In genomic region chr15:62709546-62709945, GRCm38 (mm10) we compare ENCODE assay signal across 10 mouse cellular contexts.
DNase-seq lines count a peak whose midpoint lies in the region; ATAC-seq and TF ChIP-seq lines count a peak whose summit lies in the region.
"Had no signal": no experiment of that assay in that cellular context is flagged by ENCODE, and none has a peak within 500 bp of the region (broad histone marks: within the 10 kb centered on the region; RNA-seq: fewer than 3 reads in every experiment).

No protein-coding gene starts in this region.

- H3K27me3 ChIP-seq in lung, postnatal 0 days (replicated peaks; ENCODE audit: insufficient read depth, low read length) = no peaks in the 10 kb centered on the region
- H3K27me3 ChIP-seq: embryonic facial prominence, embryonic 12.5 days; limb, embryonic 13.5 days had no signal

- 40% methylated on average over 2 of the region's 2 CpGs for WGBS in lung, postnatal 0 days

- intact Hi-C loops in heart, postnatal 10 days (cut with DNase I) = no loop called here

- no peak for TF ChIP-seq CTCF in lung, postnatal 0 days (IDR thresholded peaks at IDR 0.05)

- no peak for ATAC-seq in lung, postnatal 0 days

- H3K27ac ChIP-seq in lung, postnatal 0 days (ENCODE audit: low read length) = no peak overlapping the region
- H3K27ac ChIP-seq: embryonic facial prominence, embryonic 12.5 days; limb, embryonic 13.5 days had no signal

- no peak overlapping the region for H3K4me2 ChIP-seq in lung, postnatal 0 days (replicated peaks; ENCODE audit: low read depth, low read length)
- H3K4me2 ChIP-seq: embryonic facial prominence, embryonic 12.5 days; limb, embryonic 13.5 days had no signal

- no peak overlapping the region for H3K4me3 ChIP-seq in lung, postnatal 0 days (ENCODE audit: low read depth, low read length)
- H3K4me3 ChIP-seq: embryonic facial prominence, embryonic 12.5 days; limb, embryonic 13.5 days had no signal

- H3K36me3 ChIP-seq in lung, postnatal 0 days (ENCODE audit: insufficient read depth, low read length) = no peaks in the 10 kb centered on the region
- H3K36me3 ChIP-seq: embryonic facial prominence, embryonic 12.5 days; limb, embryonic 13.5 days had no signal

- no peak for TF ChIP-seq EP300 in lung, postnatal 0 days (IDR thresholded peaks at IDR 0.05)

- no peaks in the 10 kb centered on the region for H3K9me3 ChIP-seq in lung, postnatal 0 days (ENCODE audit: low read length)
- H3K9me3 ChIP-seq: embryonic facial prominence, embryonic 12.5 days; limb, embryonic 13.5 days had no signal

- no peak overlapping the region for H3K9ac ChIP-seq in lung, postnatal 0 days (replicated peaks; ENCODE audit: low read depth)
- H3K9ac ChIP-seq: embryonic facial prominence, embryonic 12.5 days; limb, embryonic 13.5 days had no signal

- DNase-seq in heart, postnatal 10 days = peak; percentile 5 to 15
- no peak for DNase-seq in heart, adult 8-10 months (ENCODE audit: low spot score)
- DNase-seq in lung, postnatal 14 days = peak; percentile 17
- no peak for DNase-seq in lung, postnatal 0 days (ENCODE audit: low spot score)
- DNase-seq in adrenal gland, postnatal 36 days = peak; percentile 20 to 26
- DNase-seq in layer of hippocampus, adult 9-11 months = peak; percentile 14
- DNase-seq in thymus, postnatal 36 days = no peak
- DNase-seq: thymus, adult 2 months had no signal

- 0 out of 2 replicates have a peak, but pooled peaks cover 5% of the 10 kb centered on the region for H3K4me1 ChIP-seq in lung, postnatal 0 days (ENCODE audit: insufficient read depth, low read depth, low read length)
- H3K4me1 ChIP-seq: embryonic facial prominence, embryonic 12.5 days; limb, embryonic 13.5 days had no signal

Comparison
In these comparisons a context has a peak if more than half of its experiments do, and no peak if none do; other contexts are left out.
1. DNase-seq: peak in heart, postnatal 10 days (2 of 2), lung, postnatal 14 days (single experiment), adrenal gland, postnatal 36 days (2 of 2) and layer of hippocampus, adult 9-11 months (single experiment); none in heart, adult 8-10 months (single experiment), lung, postnatal 0 days (single experiment) and thymus, postnatal 36 days (0 of 2).